In the genomic region with DNA sequence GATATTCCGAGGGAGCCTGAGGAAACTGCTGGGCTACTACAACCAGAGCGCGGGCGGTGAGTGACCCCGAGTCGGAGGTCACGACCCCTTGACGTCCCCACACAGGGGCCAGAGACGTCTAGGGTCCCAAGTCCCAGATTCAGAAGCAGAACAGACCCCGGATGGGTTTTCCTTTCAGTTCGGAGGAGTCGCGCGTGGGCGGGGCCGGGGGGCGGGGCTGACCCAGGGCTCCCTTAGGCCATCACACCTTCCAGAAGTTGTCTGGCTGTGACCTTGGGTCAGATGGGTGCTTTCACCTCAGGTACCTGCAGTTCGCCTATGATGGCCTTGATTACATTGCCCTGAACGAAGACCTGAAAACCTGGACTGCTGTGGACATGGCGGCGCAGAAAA, we compare ENCODE assay signal across 9 mouse cellular contexts. TPM values are rescaled to one million over a fixed set of nuclear protein-coding genes. Genes with fewer than 3 reads are reported as not detected.
A peak's percentile ranks its signal among the peaks of the same experiment; 100 is the strongest.
DNase-seq lines count a peak whose midpoint lies in the region; ATAC-seq and TF ChIP-seq lines count a peak whose summit lies in the region.
"Had no signal": no experiment of that assay in that cellular context is flagged by ENCODE, and none has a peak within 500 bp of the region (broad histone marks: within the 10 kb centered on the region; RNA-seq: fewer than 3 reads in every experiment).

No protein-coding gene starts in this region.

- H3K9me3 ChIP-seq in heart, embryonic 12.5 days (replicated peaks) = peaks cover 10% of the 10 kb centered on the region
- peaks cover 11% of the 10 kb centered on the region for H3K9me3 ChIP-seq in hindbrain, embryonic 10.5 days
- H3K9me3 ChIP-seq in liver, postnatal 0 days (ENCODE audit: low read length) = peaks cover 3% of the 10 kb centered on the region; the same call in 1 of the 2 replicates

- no peak for ATAC-seq in heart, embryonic 12.5 days (ENCODE audit: insufficient number of reproducible peaks, low FRiP score)
- peak; percentile 41 for ATAC-seq in CD4-positive, CD25-positive, alpha-beta regulatory T cell, adult 4 months
- no peak for ATAC-seq in liver, postnatal 0 days

- DNase-seq in heart, postnatal 10 days = no peak
- DNase-seq in hindbrain, embryonic 10.5 days (ENCODE audit: low spot score) = no peak
- peak; percentile 30 for DNase-seq in liver, postnatal 0 days
- DNase-seq in layer of hippocampus, adult 9-10 months (ENCODE audit: low spot score) = no peak
- DNase-seq in right cerebral cortex, postnatal 25 days = no peak
- no peak for DNase-seq in right cerebral cortex, postnatal 36 days (ENCODE audit: low spot score in 2 of 2)
- DNase-seq: cerebellum, adult 11-12 months had no signal

- peak overlapping the region; percentile 46 for H3K4me3 ChIP-seq in heart, embryonic 12.5 days
- peak overlapping the region; percentile 52 for H3K4me3 ChIP-seq in hindbrain, embryonic 10.5 days
- H3K4me3 ChIP-seq in liver, postnatal 0 days (ENCODE audit: low read depth, low read length) = peak overlapping the region; percentile 46

- peak overlapping the region; percentile 67 for H3K4me2 ChIP-seq in heart, embryonic 12.5 days
- H3K4me2 ChIP-seq in liver, postnatal 0 days (ENCODE audit: low read depth, low read length) = peak overlapping the region; percentile 75

- H3K36me3 ChIP-seq in heart, embryonic 12.5 days = no peaks in the 10 kb centered on the region
- H3K36me3 ChIP-seq in hindbrain, embryonic 10.5 days = no peaks in the 10 kb centered on the region
- no peaks in the 10 kb centered on the region for H3K36me3 ChIP-seq in liver, postnatal 0 days (replicated peaks; ENCODE audit: insufficient read depth, low read length)

- intact Hi-C loops in heart, postnatal 10 days (cut with DNase I) = no loop called here

- TF ChIP-seq EP300 in liver, postnatal 0 days (IDR thresholded peaks at IDR 0.05; ENCODE audit: low read depth) = no peak

- peaks cover 12% of the 10 kb centered on the region for H3K27me3 ChIP-seq in heart, embryonic 12.5 days (replicated peaks)
- peaks cover 27% of the 10 kb centered on the region for H3K27me3 ChIP-seq in hindbrain, embryonic 10.5 days (ENCODE audit: insufficient read depth, poor library complexity, severe bottlenecking)
- H3K27me3 ChIP-seq in liver, postnatal 0 days (ENCODE audit: insufficient read depth, low read length) = peaks cover 12% of the 10 kb centered on the region; the same call in 1 of the 2 replicates

- H3K9ac ChIP-seq in heart, embryonic 12.5 days = peak overlapping the region; percentile 57
- H3K9ac ChIP-seq in liver, postnatal 0 days (replicated peaks) = peak overlapping the region; percentile 26; the same call in 1 of the 2 replicates

- TF ChIP-seq CTCF in liver, postnatal 0 days (IDR thresholded peaks at IDR 0.05; ENCODE audit: low read depth) = no peak

- 19% methylated on average over 21 of the region's 21 CpGs for WGBS in heart, embryonic 12.5 days
- WGBS in hindbrain, embryonic 10.5 days = 19% methylated on average over 21 of the region's 21 CpGs
- WGBS in liver, postnatal 0 days (ENCODE audit: insufficient replicate concordance) = 19% methylated on average over 21 of the region's 21 CpGs

- H3K4me1 ChIP-seq in heart, embryonic 12.5 days (replicated peaks) = peaks cover 17% of the 10 kb centered on the region
- H3K4me1 ChIP-seq in hindbrain, embryonic 10.5 days (replicated peaks) = peaks cover 11% of the 10 kb centered on the region
- H3K4me1 ChIP-seq in liver, postnatal 0 days (ENCODE audit: insufficient read depth) = peaks cover 3% of the 10 kb centered on the region; the same call in 1 of the 2 replicates

- no peak overlapping the region for H3K27ac ChIP-seq in heart, embryonic 12.5 days (ENCODE audit: poor library complexity, severe bottlenecking)
- no peak overlapping the region for H3K27ac ChIP-seq in hindbrain, embryonic 10.5 days
- H3K27ac ChIP-seq in liver, postnatal 0 days (ENCODE audit: low read depth) = no peak overlapping the region

RNA-seq across cellular contexts. Expression of a gene that starts 17.4 kb away (rescaled TPM):
- 4.1 and 5.0 TPM in 2 replicates for polyA plus RNA-seq in heart, embryonic 12.5 days (2016; fragmentation: Nextera tagmentation; extraction: Ambion mirVana)
- total RNA-seq in heart, postnatal 10 days (2021) = 1 to 10 TPM in 1 of 2 experiments, under 1 TPM in 1; 0.89 to 1.2 TPM
- polyA plus RNA-seq in CD4-positive, CD25-positive, alpha-beta regulatory T cell, adult 4 months (2017; shearing (Covaris generic)) = 10 to 100 TPM in 1 of 2 experiments, 1 to 10 TPM in 1; 9.8 to 10.8 TPM
- polyA plus RNA-seq in hindbrain, embryonic 10.5 days (2016; fragmentation: Nextera tagmentation; extraction: Ambion mirVana) = 0.73 and 0.76 TPM in 2 replicates
- polyA plus RNA-seq in liver, postnatal 0 days (2015; fragmentation: Nextera tagmentation; extraction: Ambion mirVana) = 4.9 and 5.3 TPM in 2 replicates

RNA-seq across cellular contexts. Expression of a gene that starts 20.0 kb away (rescaled TPM):
- polyA plus RNA-seq in heart, embryonic 12.5 days (2016; fragmentation: Nextera tagmentation; extraction: Ambion mirVana) = 1.9 and 2.5 TPM in 2 replicates
- 10 to 100 TPM in 1 of 2 experiments, 1 to 10 TPM in 1; 8.5 to 10.6 TPM for total RNA-seq in heart, postnatal 10 days (2021)
- 10 to 100 TPM; 14.0 to 16.4 TPM for polyA plus RNA-seq in CD4-positive, CD25-positive, alpha-beta regulatory T cell, adult 4 months (2017; shearing (Covaris generic))
- 2.2 and 2.9 TPM in 2 replicates for polyA plus RNA-seq in hindbrain, embryonic 10.5 days (2016; fragmentation: Nextera tagmentation; extraction: Ambion mirVana)
- polyA plus RNA-seq in liver, postnatal 0 days (2015; fragmentation: Nextera tagmentation; extraction: Ambion mirVana) = 4.1 and 5.6 TPM in 2 replicates

RNA-seq across cellular contexts. Expression of a gene that starts 39.3 kb away (rescaled TPM):
- polyA plus RNA-seq in heart, embryonic 12.5 days (2016; fragmentation: Nextera tagmentation; extraction: Ambion mirVana) = 0.08 and 0.14 TPM in 2 replicates
- 1 to 10 TPM in 1 of 2 experiments, under 1 TPM in 1; 0.55 to 1.1 TPM for total RNA-seq in heart, postnatal 10 days (2021)
- under 1 TPM in 1 of 2 experiments, not detected in 1; 0.13 TPM for polyA plus RNA-seq in CD4-positive, CD25-positive, alpha-beta regulatory T cell, adult 4 months (2017; shearing (Covaris generic))
- polyA plus RNA-seq in hindbrain, embryonic 10.5 days (2016; fragmentation: Nextera tagmentation; extraction: Ambion mirVana) = not detected in 2 replicates
- polyA plus RNA-seq in liver, postnatal 0 days (2015; fragmentation: Nextera tagmentation; extraction: Ambion mirVana) = 0.07 and 0.17 TPM in 2 replicates
